Mouse (Mus musculus): ENCODE data around the gene Mcts2.

DNA sequence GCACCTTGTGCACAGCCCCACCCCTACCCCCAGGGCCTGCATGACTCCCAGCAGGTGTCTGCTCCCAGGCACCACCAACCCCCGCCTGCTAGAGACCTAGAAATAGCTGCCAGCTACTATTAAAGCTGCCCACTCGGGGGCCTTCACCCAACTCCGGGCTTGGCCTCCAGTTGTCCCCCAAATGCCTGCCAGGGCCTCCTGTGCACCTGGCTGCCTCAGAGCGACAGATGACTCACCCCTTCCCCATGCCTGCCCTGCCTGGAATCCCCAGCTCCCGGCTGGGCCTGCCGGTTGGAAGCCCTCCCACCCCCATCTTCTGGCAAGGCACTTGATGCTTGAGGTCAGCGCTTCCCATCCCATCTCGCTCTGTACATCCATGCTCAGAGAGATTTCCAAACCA lies 13.9 kb downstream of the Mcts2 start:
- no peak for TF ChIP-seq REST (IDR thresholded peaks at IDR 0.05; ENCODE audit: insufficient read depth, insufficient read length)
- peak in 2 of 3 experiments; percentile 40 to 85 for TF ChIP-seq MYOD1 (IDR thresholded peaks at IDR 0.05; ENCODE audit: control insufficient read depth in 1 of 3, insufficient read length in 2 of 3, low read depth in 2 of 3)
- TF ChIP-seq CEBPB (IDR thresholded peaks at IDR 0.05; ENCODE audit: insufficient read depth, poor library complexity, severe bottlenecking), result no peak
- no peak for TF ChIP-seq POLR2A (IDR thresholded peaks at IDR 0.05; ENCODE audit: insufficient read length, low read depth)
- no peak for TF ChIP-seq E2F4 (IDR thresholded peaks at IDR 0.05; ENCODE audit: insufficient read depth)
- TF ChIP-seq MAX (IDR thresholded peaks at IDR 0.05; ENCODE audit: low read depth), result no peak
- peak; percentile 28 for TF ChIP-seq TCF12 (IDR thresholded peaks at IDR 0.05; ENCODE audit: insufficient read depth, poor library complexity, severe bottlenecking)
- no peak for TF ChIP-seq POLR2AphosphoS2 (IDR thresholded peaks at IDR 0.05; ENCODE audit: insufficient read length, low read depth)
- no peak for TF ChIP-seq SRF (IDR thresholded peaks at IDR 0.05; ENCODE audit: control insufficient read depth, insufficient read length, low read depth)
- no peak for TF ChIP-seq USF1 (IDR thresholded peaks at IDR 0.05; ENCODE audit: low read depth)
- peak in 2 of 3 experiments; percentile 57 to 86 for TF ChIP-seq MYOG (IDR thresholded peaks at IDR 0.05; ENCODE audit: control insufficient read depth in 1 of 3, insufficient read depth in 1 of 3, insufficient read length in 2 of 3, low read depth in 2 of 3)

Measured in myocyte (in vitro differentiated cells).